Mouse (Mus musculus): ENCODE measurements around the gene Dedd2. TPM values are rescaled to one million over a fixed set of nuclear protein-coding genes. Genes with fewer than 3 reads are reported as not detected.

Dedd2 gene
- total and polyA plus RNA-seq, 3 experiments = 25.2 to 36.6 TPM; not detected in 1

DNA sequence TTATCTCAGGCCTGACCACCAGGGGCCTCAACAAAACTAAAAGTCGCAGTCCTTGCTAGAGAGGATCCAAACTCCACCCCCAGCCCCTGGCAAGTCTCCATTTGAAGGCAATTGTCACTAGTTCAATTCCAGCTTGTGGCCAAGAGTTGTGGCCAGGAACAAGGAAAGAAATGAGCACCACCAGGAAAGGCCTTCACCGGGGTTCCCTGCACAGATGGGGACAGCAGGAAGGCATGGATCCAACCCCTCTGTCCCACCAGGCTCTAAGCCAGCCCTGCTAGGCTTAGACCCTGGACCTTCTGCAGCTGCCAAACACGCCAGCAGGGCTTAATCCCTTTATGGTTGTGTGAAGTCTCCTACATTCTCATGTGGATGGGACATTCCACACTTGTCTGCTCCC, 49.8 kb downstream of the Dedd2 start:
- Histone ChIP-seq H3K27ac (ENCODE audit: control insufficient read depth, low read depth, low read length) (no peak overlapping the region), H3K9me3 (replicated peaks; ENCODE audit: insufficient read depth, low read length) (no peaks in the 10 kb centered on the region), H3K4me3 (ENCODE audit: control insufficient read depth in 1 of 2, insufficient read depth in 1 of 2, low read depth in 2 of 2, low read length in 2 of 2) (no peak overlapping the region), H3K9ac (ENCODE audit: control insufficient read depth, low read depth, low read length, poor library complexity, severe bottlenecking) (no peak overlapping the region), H3K4me1 (ENCODE audit: control insufficient read depth in 1 of 2, insufficient read depth in 2 of 2, low read length in 2 of 2) (no peaks in the 10 kb centered on the region), H3K27me3 (ENCODE audit: control insufficient read depth in 1 of 2, insufficient read depth in 2 of 2, low read length in 2 of 2) (no peaks in the 10 kb centered on the region), H3K36me3 (ENCODE audit: control insufficient read depth in 1 of 2, insufficient read depth in 2 of 2, low read length in 2 of 2) (no peaks in the 10 kb centered on the region), H3K79me2 (ENCODE audit: control insufficient read depth, insufficient read depth, low read length, poor library complexity) (no peaks in the 10 kb centered on the region)
- DNase-seq (ENCODE audit: low read depth, low spot score) = no peak
- TF ChIP-seq CTCF (IDR thresholded peaks at IDR 0.05 in 2 of 3, conservative IDR thresholded peaks at IDR 0.05 in 1 of 3; ENCODE audit: control insufficient read depth in 1 of 3, insufficient read depth in 1 of 3, low read depth in 2 of 3, low read length in 3 of 3, poor library complexity in 1 of 3, severe bottlenecking in 1 of 3) (no peak), MEF2A (IDR thresholded peaks at IDR 0.05; ENCODE audit: extremely low read depth, insufficient replicate concordance, low read depth, low read length, poor library complexity, severe bottlenecking) (no peak), CHD1 (IDR thresholded peaks at IDR 0.05; ENCODE audit: low read depth, low read length) (no peak), TCF12 (IDR thresholded peaks at IDR 0.05; ENCODE audit: low read depth, low read length) (no peak), MAZ (IDR thresholded peaks at IDR 0.05; ENCODE audit: low read depth, low read length) (no peak), JUND (IDR thresholded peaks at IDR 0.05; ENCODE audit: low read depth, low read length) (no peak), ZMIZ1 (IDR thresholded peaks at IDR 0.05; ENCODE audit: low read depth, low read length) (no peak), USF1 (IDR thresholded peaks at IDR 0.05; ENCODE audit: low read depth, low read length) (no peak), MAX (IDR thresholded peaks at IDR 0.05; ENCODE audit: low read length) (no peak), ELF1 (IDR thresholded peaks at IDR 0.05; ENCODE audit: low read depth, low read length) (no peak), KAT2A (conservative IDR thresholded peaks at IDR 0.05; ENCODE audit: low read depth, low read length) (no peak), E2F4 (IDR thresholded peaks at IDR 0.05; ENCODE audit: borderline replicate concordance, low read depth, low read length) (no peak), POLR2AphosphoS2 (IDR thresholded peaks at IDR 0.05; ENCODE audit: low read length) (no peak), RCOR1 (IDR thresholded peaks at IDR 0.05; ENCODE audit: low read depth, low read length) (no peak)

DNA sequence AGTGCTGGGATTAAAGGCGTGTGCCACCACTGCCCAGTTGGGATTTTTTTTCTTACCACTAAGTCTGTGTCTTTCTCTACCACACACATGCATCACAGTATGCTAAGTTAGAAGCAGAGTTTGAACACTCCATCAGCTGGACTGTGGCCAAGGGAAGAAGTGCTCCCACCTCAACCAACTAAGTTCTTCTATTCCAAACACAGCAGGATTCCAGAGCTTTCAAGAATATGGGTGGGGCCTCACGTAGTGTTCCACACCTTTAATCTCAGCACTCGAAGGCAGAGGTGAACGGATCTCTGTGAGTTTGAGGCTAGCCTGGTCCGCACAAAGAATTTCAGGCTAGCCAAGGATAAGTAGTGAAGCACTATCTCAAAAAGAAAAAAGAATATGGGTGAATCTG, 54.3 kb downstream of the Dedd2 start:
- no peaks in the 10 kb centered on the region for H3K36me3 ChIP-seq (ENCODE audit: control insufficient read depth in 1 of 2, insufficient read depth in 2 of 2, low read length in 2 of 2)
- no peak overlapping the region for H3K4me3 ChIP-seq (ENCODE audit: control insufficient read depth in 1 of 2, insufficient read depth in 1 of 2, low read depth in 2 of 2, low read length in 2 of 2)
- H3K79me2 ChIP-seq (ENCODE audit: control insufficient read depth, insufficient read depth, low read length, poor library complexity) = no peaks in the 10 kb centered on the region
- H3K27ac ChIP-seq (ENCODE audit: control insufficient read depth, low read depth, low read length) = no peak overlapping the region
- TF ChIP-seq TBP (IDR thresholded peaks at IDR 0.05; ENCODE audit: low read depth, low read length) (no peak), UBTF (IDR thresholded peaks at IDR 0.05; ENCODE audit: borderline replicate concordance, insufficient read depth, low read depth, low read length) (no peak), SIN3A (IDR thresholded peaks at IDR 0.05; ENCODE audit: low read length) (no peak), POLR2AphosphoS5 (IDR thresholded peaks at IDR 0.05; ENCODE audit: borderline replicate concordance, low read depth, low read length) (no peak), MAX (IDR thresholded peaks at IDR 0.05; ENCODE audit: low read length) (no peak), MEF2A (IDR thresholded peaks at IDR 0.05; ENCODE audit: extremely low read depth, insufficient replicate concordance, low read depth, low read length, poor library complexity, severe bottlenecking) (no peak), SMC3 (IDR thresholded peaks at IDR 0.05; ENCODE audit: low read depth, low read length) (no peak), KAT2A (conservative IDR thresholded peaks at IDR 0.05; ENCODE audit: low read depth, low read length) (no peak), ZNF384 (IDR thresholded peaks at IDR 0.05; ENCODE audit: low read depth, low read length) (no peak), CHD2 (IDR thresholded peaks at IDR 0.05; ENCODE audit: low read length) (no peak), MAZ (IDR thresholded peaks at IDR 0.05; ENCODE audit: low read depth, low read length) (no peak), ZC3H11A (IDR thresholded peaks at IDR 0.05; ENCODE audit: low read depth, low read length) (no peak), BHLHE40 (IDR thresholded peaks at IDR 0.05; ENCODE audit: borderline replicate concordance, low read depth, low read length) (no peak)
- no peaks in the 10 kb centered on the region for H3K27me3 ChIP-seq (ENCODE audit: control insufficient read depth in 1 of 2, insufficient read depth in 2 of 2, low read length in 2 of 2)
- H3K4me1 ChIP-seq (ENCODE audit: control insufficient read depth in 1 of 2, insufficient read depth in 2 of 2, low read length in 2 of 2) = no peaks in the 10 kb centered on the region
- no peak overlapping the region for H3K9ac ChIP-seq (ENCODE audit: control insufficient read depth, low read depth, low read length, poor library complexity, severe bottlenecking)
- DNase-seq (ENCODE audit: low read depth, low spot score) = no peak
- H3K9me3 ChIP-seq (replicated peaks; ENCODE audit: insufficient read depth, low read length) = no peaks in the 10 kb centered on the region
